Mouse (Mus musculus) thymus, adult 2 months (tissue): ENCODE measurements at regions not wholly inside any gene's neighbourhood (a gene's known extent, or its start where the extent isn't known, plus 50 kb on each side); places are given as distances from the start of the nearest gene placed in this dataset.

Experiments used
- CTCF ChIP-seq: fragments of 200-500 bp; IDR thresholded peaks from 2 replicates; pipeline ENCODE4 v1.5.1; 2012; ENCODE audit warnings: mild to moderate bottlenecking, control low read depth, low read length, moderate library complexity, borderline replicate concordance; ENCODE audit not compliant: control insufficient read depth, poor library complexity, insufficient read depth; ENCODE audit errors: extremely low read depth
- POLR2A ChIP-seq: fragments of 200-500 bp; IDR thresholded peaks from 2 replicates; pipeline ENCODE4 v1.6.1; 2012; ENCODE audit warnings: mild to moderate bottlenecking, low read length, control low read depth, moderate library complexity; ENCODE audit not compliant: control insufficient read depth, poor library complexity, insufficient read depth; ENCODE audit errors: extremely low read depth

DNA sequence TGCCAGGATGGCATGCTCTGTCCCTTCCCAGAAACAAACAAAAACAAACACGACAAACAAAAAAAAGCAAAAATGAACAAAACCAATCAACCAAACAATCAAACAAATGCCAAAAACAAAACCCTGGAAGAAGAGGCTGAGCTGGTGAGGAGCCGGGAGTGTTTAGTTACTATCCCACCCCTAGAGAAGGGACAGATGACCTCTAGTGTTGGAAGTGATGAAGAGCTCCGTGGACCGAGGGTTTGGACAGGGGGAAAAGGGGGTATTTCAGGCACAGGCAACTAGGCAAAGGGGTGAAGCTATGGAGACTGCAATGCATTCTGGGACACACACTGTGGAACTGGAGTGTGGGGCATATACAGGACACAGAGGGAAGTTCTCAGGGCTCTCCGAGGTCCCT lies 277.6 kb downstream of the Tshz3 start:
- TF ChIP-seq POLR2A = no peak
- no peak for TF ChIP-seq CTCF
